Mouse (Mus musculus) midbrain, embryonic 15.5 days (tissue): ENCODE measurements at regions not wholly inside any gene's neighbourhood (a gene's known extent, or its start where the extent isn't known, plus 50 kb on each side); places are given as distances from the start of the nearest gene placed in this dataset.

Experiments used
- ATAC-seq: fragments of 200-750 bp; cut with Nextera tagmentation; replicated peaks from 2 replicates; pipeline ENCODE4 v1.8.0; 2017; ENCODE audit warnings: moderate TSS enrichment
- H3K27ac ChIP-seq: fragments of 300-500 bp; sonication (generic); 2 replicates; pipeline ENCODE4 v1.5.1; 2015; ENCODE audit warnings: mild to moderate bottlenecking, inconsistent platforms
- H3K27me3 ChIP-seq: fragments of 300-500 bp; sonication (generic); replicated peaks from 2 replicates; pipeline ENCODE4 v1.6.1; 2015; ENCODE audit warnings: inconsistent platforms
- H3K36me3 ChIP-seq: fragments of 300-500 bp; sonication (generic); replicated peaks from 2 replicates; pipeline ENCODE4 v1.6.1; 2015; ENCODE audit warnings: inconsistent platforms
- H3K4me1 ChIP-seq: fragments of 300-500 bp; sonication (generic); 2 replicates; pipeline ENCODE4 v1.6.1; 2015; ENCODE audit warnings: inconsistent platforms
- H3K4me2 ChIP-seq: fragments of 300-500 bp; sonication (generic); 2 replicates; pipeline ENCODE4 v1.6.1; 2015; ENCODE audit warnings: inconsistent platforms, mild to moderate bottlenecking, moderate library complexity
- H3K4me3 ChIP-seq: fragments of 300-500 bp; sonication (generic); 2 replicates; pipeline ENCODE4 v1.5.1; 2015; ENCODE audit warnings: mild to moderate bottlenecking, inconsistent platforms
- H3K9ac ChIP-seq: fragments of 300-500 bp; sonication (generic); 2 replicates; pipeline ENCODE4 v1.6.1; 2015; ENCODE audit warnings: mild to moderate bottlenecking, inconsistent platforms
- H3K9me3 ChIP-seq: fragments of 300-500 bp; sonication (generic); 2 replicates; pipeline ENCODE4 v1.6.1; 2016; ENCODE audit warnings: inconsistent platforms
- whole genome bisulfite sequencing: fragments of 180-500 bp; shearing (Covaris S2); methylation state at CpG from one replicate; pipeline ENCODE4 v1.1.7; 2015; ENCODE audit warnings: mixed read lengths; 5-methylcytosine and 5-hydroxymethylcytosine counted together

GRCm38 (mm10) chr1:174999265-175000200 lies 77.9 kb upstream of the Grem2 start:
- Histone ChIP-seq H3K4me3 (no peak overlapping the region), H3K4me1 (no peaks in the 10 kb centered on the region), H3K9ac (no peak overlapping the region), H3K36me3 (no peaks in the 10 kb centered on the region), H3K27me3 (no peaks in the 10 kb centered on the region), H3K9me3 (no peaks in the 10 kb centered on the region), H3K4me2 (no peak overlapping the region), H3K27ac (no peak overlapping the region)
- 73% methylated on average over 8 of the region's 8 CpGs for WGBS
- ATAC-seq, result peak; percentile 89

GRCm38 (mm10) chr1:174992520-174992919 lies 70.9 kb upstream of the Grem2 start:
- no peaks in the 10 kb centered on the region for H3K4me1 ChIP-seq
- H3K27ac ChIP-seq, result no peak overlapping the region
- H3K27me3 ChIP-seq, result no peaks in the 10 kb centered on the region
- no peaks in the 10 kb centered on the region for H3K36me3 ChIP-seq
- H3K9ac ChIP-seq, result no peak overlapping the region
- no peaks in the 10 kb centered on the region for H3K9me3 ChIP-seq
- no peak for ATAC-seq
- H3K4me2 ChIP-seq, result no peak overlapping the region
- H3K4me3 ChIP-seq, result no peak overlapping the region
- WGBS, result 81% methylated on average over 4 of the region's 4 CpGs

- H3K9me3 ChIP-seq, result no peaks in the 10 kb centered on the region
- H3K4me3 ChIP-seq, result no peak overlapping the region
- H3K27me3 ChIP-seq, result no peaks in the 10 kb centered on the region
- no peak overlapping the region for H3K9ac ChIP-seq
- H3K4me2 ChIP-seq, result no peak overlapping the region
- H3K4me1 ChIP-seq, result no peaks in the 10 kb centered on the region
- no peak overlapping the region for H3K27ac ChIP-seq
- no peaks in the 10 kb centered on the region for H3K36me3 ChIP-seq
- WGBS, result 76% methylated on average over 5 of the region's 5 CpGs
- ATAC-seq, result no peak
Measured at GRCm38 (mm10) chr1:174988590-174988989, 67.0 kb upstream of the Grem2 start.

- Histone ChIP-seq H3K4me1 (no peaks in the 10 kb centered on the region), H3K27me3 (no peaks in the 10 kb centered on the region), H3K9ac (no peak overlapping the region), H3K4me2 (no peak overlapping the region), H3K36me3 (no peaks in the 10 kb centered on the region), H3K4me3 (no peak overlapping the region), H3K27ac (no peak overlapping the region), H3K9me3 (no peaks in the 10 kb centered on the region)
- WGBS, result 77% methylated on average over 6 of the region's 6 CpGs
- ATAC-seq, result no peak
Measured at GRCm38 (mm10) chr1:174971895-174972294, 50.3 kb upstream of the Grem2 start.
